Mouse (Mus musculus) neutrophil, adult 5-6 weeks (primary cell): Measurements from ENCODE around the gene Trpm1. TPM values are rescaled to one million over a fixed set of nuclear protein-coding genes. Genes with fewer than 3 reads are reported as not detected.
A peak's percentile ranks its signal among the peaks of the same experiment; 100 is the strongest.

Experiments
- ATAC-seq: fragments of 151-379, 151-347 bp; 2 replicates; pipeline ENCODE4 v1.8.0; 2017; ENCODE audit warnings: mild to moderate bottlenecking, moderate TSS enrichment; ENCODE audit not compliant: insufficient number of reproducible peaks, poor library complexity, low FRiP score, severe bottlenecking; ENCODE audit errors: extremely low read depth
- total RNA-seq: library from RNA; stranded (forward); fragments of 200-1000 nt; gene quantifications from 2 replicates; pipeline ENCODE4 v1.2.3, GENCODE M21; 2017

Gene Trpm1
- total RNA-seq, 1 experiment from 2014 or later: 0.23 TPM

DNA sequence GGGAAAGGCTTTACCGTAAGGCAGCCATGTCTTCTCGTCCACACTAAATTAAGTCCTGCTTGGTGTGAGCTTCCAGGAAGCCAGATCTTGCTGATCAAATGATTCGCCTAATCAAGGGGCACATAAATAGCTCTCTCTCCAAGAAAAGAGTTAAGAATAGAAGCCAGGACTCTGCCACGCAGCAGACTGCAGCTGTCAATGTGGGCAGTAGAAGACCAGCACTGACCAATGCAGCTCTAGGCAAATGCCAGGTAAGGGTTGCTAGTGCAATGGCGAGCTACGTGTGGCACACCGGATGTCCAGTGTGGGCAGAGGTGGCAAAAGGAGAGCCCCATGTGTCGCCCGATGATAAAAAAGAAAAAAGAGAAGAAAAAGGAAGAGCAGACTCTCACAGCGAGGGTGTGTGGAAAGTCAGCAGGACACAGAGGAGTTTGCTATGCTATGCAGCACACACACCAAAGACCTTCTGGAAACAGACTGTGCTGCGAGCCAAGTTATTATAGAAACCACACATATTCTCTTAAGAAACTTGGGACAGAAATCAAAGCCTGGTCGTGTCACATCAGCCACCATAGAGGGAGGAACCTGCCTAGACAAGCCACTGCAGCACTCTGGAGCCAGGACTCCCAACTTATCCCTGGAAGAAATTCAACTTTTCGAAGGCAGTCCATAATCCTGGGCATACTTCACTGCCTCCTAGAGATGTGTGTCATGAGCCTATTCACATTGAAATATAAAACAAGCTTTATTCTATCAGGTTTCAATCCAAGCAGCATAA, 112.1 kb downstream of the Trpm1 start:
- ATAC-seq: no peak

DNA sequence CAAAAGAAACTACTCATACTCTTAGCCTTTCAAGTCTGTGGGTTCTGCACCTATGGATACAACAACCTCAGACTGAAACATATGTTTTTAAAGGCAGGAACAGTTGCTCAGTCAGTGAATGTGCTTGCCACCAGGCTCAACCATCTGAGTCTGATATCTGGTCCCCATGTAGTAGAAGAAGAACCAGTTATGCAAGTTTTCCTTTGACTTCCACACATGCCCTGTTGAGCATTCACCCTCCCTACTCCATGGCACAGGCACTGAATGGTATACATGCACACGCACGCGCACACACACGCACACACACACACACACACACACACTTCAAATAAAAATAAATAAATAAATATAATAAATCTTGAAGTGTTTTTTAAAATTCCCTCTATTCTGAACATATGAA, 113.0 kb downstream of the Trpm1 start:
- no peak for ATAC-seq

DNA sequence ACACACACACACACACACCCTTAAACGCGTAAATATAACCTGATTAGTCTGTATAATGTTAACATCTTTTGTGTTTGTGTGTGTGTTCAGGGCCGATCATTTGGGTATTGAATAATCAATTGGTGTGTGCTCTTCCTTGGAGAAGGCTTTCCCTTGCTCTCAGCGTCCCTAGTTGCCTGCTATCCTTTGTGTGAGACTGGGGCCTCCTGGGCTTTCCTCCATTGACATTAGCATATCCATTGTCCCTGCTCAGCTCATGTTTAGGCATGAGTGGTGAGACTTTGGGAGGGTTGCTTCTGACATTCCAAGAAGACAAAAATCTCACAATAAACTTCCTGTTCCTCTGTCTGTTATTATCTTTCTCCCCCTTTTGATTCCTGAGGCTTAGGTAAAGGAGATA, 118.3 kb downstream of the Trpm1 start:
- no peak for ATAC-seq

DNA sequence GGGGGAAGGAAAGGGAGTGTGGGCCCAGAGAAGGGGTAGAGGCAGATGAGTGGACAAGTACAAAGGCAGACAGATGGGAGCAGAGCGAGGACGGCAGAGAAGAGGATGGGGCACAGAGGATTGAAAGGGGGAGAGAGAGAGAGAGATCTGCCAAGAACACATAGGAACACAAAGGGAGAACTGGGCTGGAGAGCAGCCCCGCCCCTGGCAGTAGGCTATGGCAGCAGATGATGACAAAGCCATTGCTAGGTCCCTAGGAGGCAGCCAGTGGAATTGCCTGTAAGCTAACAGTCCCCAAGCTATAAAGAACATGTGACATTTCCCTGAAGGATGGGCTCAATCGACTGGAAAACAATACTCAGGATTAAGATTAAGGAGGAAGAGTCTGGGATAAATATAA, 121.9 kb downstream of the Trpm1 start:
- ATAC-seq: no peak

DNA sequence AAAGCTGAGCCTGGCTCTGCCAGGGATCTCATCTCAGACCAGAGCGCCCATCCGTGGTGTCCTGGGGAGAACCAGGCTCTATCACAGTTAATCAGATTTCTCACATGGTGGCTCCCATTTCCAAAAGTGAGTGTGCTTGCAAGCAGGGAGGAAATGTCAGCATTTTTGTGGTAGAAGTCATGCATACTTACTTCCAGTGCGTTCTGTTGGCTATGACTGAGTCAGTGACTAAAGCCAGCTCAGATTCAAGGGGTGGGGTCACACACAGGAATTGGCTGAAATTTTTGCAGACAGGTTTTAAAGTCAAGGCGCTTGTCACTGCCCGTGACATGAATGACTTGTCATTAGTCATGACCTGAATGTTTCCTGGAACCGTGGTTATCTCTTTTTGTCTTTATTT, 123.3 kb downstream of the Trpm1 start:
- no peak for ATAC-seq

DNA sequence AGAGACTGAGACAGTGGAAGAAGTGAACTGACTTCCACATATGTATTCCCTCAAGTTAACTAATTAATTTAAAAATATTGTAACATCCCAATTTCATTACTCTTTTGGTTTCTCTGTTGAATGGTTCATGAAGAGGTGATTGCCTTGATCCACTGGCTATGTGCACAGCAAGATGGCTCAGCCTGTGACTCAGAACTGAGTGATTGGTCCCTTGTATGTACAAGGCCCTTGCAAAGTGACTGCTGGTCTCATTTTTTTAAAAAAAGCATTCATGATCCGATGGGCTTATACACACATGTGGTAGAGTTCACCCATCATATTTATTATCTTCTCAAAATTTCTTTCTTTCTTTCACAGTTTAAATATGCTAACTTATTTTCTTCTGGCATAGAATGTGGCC, 124.9 kb downstream of the Trpm1 start:
- ATAC-seq: no peak

DNA sequence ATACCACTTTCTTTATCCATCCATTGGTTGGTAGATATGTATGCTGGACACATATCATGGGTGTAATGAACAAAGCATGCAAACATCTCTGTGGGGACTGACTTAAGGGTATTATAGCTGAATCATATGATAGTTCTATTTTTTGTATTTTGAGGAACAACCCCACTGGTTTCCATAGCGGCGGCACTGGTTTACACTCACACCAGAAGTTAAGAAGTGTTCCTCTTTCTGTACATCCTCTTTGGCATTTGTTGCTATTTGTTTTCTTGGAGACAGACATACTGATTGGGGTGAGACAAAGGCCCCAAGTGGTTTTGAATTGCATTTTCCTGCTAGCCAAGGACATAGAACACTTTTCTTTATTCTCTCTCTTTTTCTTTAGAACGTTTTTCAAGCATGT, 125.9 kb downstream of the Trpm1 start:
- ATAC-seq: peak; percentile 61; the same call in 1 of the 2 replicates

DNA sequence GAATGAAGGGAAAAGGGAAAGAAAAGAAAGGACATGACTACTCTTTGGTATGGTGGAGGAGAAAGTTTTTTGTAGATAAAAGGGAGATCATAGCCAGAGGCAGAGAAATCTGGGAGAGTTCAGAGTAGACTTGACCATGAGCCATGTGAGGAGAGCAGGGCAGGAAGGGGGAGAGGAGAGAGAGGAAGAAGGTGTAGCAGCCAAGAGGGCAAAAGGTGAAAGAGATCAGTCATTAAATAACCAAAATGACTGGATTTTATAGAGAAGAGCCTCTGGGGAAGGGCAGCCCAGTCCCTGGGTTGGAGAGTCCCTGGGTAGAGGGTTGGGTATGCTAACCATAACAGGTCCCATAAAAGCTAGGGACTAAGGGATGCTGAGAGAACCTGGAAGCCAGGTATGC, 132.9 kb downstream of the Trpm1 start:
- no peak for ATAC-seq

DNA sequence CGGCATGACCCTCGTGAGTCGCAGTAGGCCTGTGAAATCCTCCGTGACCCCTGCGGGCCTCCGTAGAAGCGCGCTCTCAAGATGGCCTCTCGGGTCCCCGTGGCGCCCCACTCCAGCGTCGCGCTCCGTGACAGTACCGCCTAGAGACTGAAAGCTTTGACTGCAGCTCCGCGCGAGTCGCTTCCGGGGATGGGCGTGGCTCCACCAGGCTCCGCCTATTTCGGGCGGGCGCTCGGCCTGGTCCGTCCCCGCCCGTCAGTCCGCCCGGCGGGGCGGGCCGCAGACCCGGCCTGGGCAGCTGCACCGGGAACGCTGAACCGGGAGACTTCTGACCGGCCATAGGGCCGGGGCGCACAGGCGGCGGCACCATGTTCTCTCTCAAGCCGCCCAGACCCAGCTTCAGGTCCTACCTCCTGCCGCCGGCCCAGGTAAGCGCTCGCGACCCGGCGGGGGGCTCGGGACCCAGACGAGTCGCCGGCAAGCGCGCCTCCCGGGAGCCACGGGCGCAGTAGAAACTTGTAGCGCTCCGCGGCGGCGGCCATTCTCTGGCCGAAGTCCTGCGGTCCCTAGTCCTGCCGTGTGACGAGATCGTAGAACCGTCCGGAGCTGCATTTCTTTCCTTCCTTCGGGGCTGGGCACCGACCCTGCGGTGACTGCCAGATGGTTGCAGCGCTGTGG, 133.9 kb downstream of the Trpm1 start, which contains the start of gene Mtmr10:
Gene Mtmr10 (plus strand): TSS at position 240 of the 678 bp plus-strand sequence.
- ATAC-seq: peak; percentile 98

DNA sequence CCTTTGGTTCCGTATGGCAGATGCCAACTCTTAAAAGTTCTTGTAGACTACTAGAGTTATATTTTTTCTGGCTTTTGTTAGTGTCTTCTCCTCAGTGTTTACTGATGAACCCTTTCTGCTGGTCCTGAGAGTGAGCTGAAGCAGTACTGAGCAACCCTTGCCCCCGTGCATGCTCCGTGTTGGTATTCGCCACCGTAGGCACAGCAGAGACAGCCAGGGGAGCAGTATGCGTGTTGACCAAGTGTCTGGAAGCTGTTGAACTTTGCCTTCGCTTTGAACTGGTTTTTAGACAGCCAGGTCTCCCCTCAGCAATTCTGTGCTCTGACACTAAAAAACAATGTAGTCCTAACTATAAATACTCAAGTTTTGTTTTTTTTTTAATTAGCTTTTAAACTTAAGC, 135.8 kb downstream of the Trpm1 start:
- no peak for ATAC-seq

DNA sequence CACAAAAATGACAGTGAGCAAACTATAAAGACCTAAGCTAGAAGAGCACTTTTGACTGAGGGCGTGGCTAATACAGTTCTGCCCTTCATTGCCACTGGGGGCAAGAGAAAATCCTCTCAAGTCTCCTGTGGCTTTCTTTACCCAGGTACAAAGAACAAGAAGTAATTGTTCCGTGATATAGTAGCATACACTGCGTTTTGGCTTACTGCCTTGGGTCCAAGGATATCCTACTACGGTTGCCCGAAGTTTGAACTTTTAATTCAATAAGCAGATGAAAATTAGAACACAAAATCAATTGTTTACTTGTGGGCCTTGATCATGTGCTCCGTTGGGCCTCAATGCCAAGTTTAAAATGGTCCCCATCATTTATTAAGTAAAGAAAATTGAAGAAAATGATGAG, 136.8 kb downstream of the Trpm1 start:
- no peak for ATAC-seq

DNA sequence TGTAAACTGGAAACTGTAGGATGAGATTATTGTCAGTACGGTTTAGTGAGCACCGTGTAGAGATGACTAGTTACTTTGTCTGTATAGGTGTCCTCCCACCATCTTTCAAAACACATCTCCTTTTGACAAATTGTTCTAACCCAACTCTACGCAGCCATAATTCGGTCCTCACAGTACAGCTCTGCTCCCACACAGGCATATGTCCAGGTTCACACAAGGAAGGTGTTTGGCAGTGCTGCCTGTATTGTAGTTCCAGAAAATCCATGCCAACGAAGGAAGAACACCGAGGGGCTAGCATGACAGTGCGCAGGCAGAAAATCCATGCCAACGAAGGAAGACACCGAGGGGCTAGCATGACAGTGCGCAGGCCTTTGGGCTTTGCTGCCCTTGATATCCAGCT, 138.1 kb downstream of the Trpm1 start:
- no peak for ATAC-seq

DNA sequence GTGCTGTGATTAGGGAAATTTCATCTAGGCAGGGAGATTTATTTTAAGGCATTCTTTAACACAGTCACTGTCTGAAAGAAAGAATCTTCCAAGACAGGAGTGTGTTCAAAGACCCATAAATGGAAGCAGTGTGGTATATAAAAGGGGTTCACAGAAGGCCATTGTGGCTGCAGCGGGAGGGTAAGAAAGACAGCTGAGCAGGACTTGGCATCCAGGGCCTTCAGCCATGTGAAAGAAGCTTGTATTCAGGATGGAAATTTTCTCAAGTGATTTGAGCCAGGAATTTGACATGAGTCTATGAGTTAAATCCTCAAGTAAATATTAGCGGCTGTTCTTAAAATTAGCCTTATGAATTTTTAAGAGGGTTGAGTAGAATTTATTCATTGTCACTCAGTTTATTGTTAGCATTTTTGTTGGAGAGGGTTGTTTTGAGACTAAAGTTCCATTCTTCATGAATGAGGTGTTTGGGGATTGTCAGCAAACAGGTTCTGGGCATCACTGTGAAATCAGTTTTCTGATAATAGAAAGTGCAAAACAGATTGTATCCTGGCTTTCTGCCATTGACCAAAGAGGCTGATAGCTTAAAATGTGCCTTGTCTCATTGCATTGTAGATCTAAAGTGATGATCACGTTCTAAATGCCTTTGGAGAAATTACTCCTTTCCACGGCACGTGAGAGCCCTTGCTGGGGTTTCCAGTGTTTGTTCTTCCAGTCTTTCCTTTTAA, 142.8 kb downstream of the Trpm1 start:
- no peak for ATAC-seq

DNA sequence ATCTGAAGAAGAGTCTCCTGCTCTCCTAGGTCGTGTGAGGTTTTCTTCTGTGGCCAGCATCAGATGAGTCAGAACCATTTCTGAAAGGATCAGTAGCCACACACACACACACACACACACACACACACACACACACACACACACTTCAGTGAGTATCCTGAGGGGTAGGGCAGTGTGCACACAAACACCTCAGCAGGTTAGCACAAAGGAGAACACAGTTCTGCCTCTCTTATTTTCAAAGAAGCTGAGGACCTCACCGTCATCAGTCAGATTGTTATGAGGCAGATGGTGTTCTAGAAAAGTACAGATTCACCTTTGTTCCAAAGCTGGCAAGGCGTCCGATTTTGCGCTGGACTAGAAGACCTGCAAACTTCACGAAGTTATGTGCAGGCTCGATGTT, 156.6 kb downstream of the Trpm1 start:
- ATAC-seq: no peak

DNA sequence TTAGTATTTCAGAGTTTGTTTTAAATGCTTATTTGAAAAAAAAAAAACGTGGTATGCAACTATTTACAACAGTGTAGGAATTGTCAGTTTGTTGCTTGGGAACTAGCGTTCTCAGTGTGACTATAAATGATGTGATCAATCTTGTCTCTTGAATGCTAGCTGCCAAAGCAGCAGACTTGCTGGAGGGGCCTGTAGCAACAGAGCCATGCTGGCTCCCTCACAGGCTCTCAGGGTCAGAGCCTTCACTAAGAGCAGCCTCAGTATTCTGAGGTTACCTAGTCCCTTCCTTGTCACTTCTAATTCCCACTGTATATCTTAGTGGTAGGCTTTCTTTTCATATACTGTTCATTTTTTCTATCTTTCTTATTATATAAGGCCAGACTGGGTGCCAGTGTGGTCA, 157.1 kb downstream of the Trpm1 start:
- ATAC-seq: no peak

DNA sequence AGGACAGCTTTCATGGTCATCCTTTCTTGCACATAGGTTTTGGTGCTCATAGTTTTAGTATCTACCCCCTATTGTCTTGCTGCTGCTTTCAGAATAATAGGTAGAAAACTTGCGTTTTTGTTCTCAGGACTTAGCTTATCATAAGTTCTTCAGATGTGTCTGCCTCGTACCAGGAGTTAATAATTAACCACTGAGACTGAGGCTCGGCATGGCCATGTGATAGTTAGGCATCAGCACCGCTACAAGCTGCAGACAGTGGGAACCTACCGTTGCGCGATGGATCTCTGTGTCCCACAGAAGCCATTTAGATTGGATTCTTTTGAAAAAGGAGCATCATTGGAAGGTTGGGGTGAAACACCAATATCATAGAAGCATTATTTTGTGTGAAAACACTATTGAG, 159.2 kb downstream of the Trpm1 start:
- ATAC-seq: no peak
